Mouse (Mus musculus) c-Kit-positive CD71-positive TER-119-negative erythroid progenitor cells, embryonic 14.5 days (primary cell): ENCODE measurements around the gene Gm973.
A peak's percentile ranks its signal among the peaks of the same experiment; 100 is the strongest.

Experiments used
- DNase-seq: peaks from one replicate; pipeline ENCODE4 v3.0.0-alpha.2; 2013; ENCODE audit warnings: low read depth

Gene Gm973

GRCm38 (mm10) chr1:59516026-59516917 lies at the start of gene Gm973:
Gene Gm973, plus strand, starts transcription at chr1:59516264.
- no peak for DNase-seq

GRCm38 (mm10) chr1:59469170-59469569 lies 46.9 kb upstream of the Gm973 start:
- DNase-seq, result no peak

- DNase-seq, result no peak
These were observed 45.3 kb upstream of the Gm973 start for GRCm38 (mm10) chr1:59470766-59471165.

- DNase-seq, result no peak
These were observed 43.5 kb upstream of the Gm973 start for GRCm38 (mm10) chr1:59472368-59473180.

- DNase-seq, result no peak
These were observed 42.9 kb upstream of the Gm973 start for GRCm38 (mm10) chr1:59473181-59473555.

GRCm38 (mm10) chr1:59475618-59476017 lies 40.4 kb upstream of the Gm973 start:
- no peak for DNase-seq

GRCm38 (mm10) chr1:59478911-59479310 lies 37.2 kb upstream of the Gm973 start:
- no peak for DNase-seq

- DNase-seq, result no peak
These were observed 35.1 kb upstream of the Gm973 start for GRCm38 (mm10) chr1:59480821-59481455.

- peak; percentile 95 for DNase-seq
These were observed 34.4 kb upstream of the Gm973 start for GRCm38 (mm10) chr1:59481456-59482291.

- no peak for DNase-seq
These were observed 33.8 kb upstream of the Gm973 start, which contains the start of gene Fzd7 for GRCm38 (mm10) chr1:59482331-59482695. Gene Fzd7, plus strand, starts transcription at chr1:59482424.

- no peak for DNase-seq
These were observed 33.2 kb upstream of the Gm973 start for GRCm38 (mm10) chr1:59482696-59483520.

GRCm38 (mm10) chr1:59483521-59484245 lies 32.4 kb upstream of the Gm973 start:
- no peak for DNase-seq

GRCm38 (mm10) chr1:59484314-59484713 lies 31.8 kb upstream of the Gm973 start:
- no peak for DNase-seq

GRCm38 (mm10) chr1:59484791-59485785 lies 31.0 kb upstream of the Gm973 start:
- DNase-seq, result no peak

- DNase-seq, result no peak
These were observed 30.3 kb upstream of the Gm973 start for GRCm38 (mm10) chr1:59485803-59486202.

GRCm38 (mm10) chr1:59487651-59488051 lies 28.4 kb upstream of the Gm973 start:
- DNase-seq, result no peak

- no peak for DNase-seq
These were observed 27.6 kb upstream of the Gm973 start for GRCm38 (mm10) chr1:59488481-59488880.

GRCm38 (mm10) chr1:59488991-59489390 lies 27.1 kb upstream of the Gm973 start:
- DNase-seq, result no peak

GRCm38 (mm10) chr1:59491517-59491916 lies 24.5 kb upstream of the Gm973 start:
- DNase-seq, result no peak
